Mouse (Mus musculus): ENCODE measurements around the gene Lpar4.

Lpar4 gene

DNA sequence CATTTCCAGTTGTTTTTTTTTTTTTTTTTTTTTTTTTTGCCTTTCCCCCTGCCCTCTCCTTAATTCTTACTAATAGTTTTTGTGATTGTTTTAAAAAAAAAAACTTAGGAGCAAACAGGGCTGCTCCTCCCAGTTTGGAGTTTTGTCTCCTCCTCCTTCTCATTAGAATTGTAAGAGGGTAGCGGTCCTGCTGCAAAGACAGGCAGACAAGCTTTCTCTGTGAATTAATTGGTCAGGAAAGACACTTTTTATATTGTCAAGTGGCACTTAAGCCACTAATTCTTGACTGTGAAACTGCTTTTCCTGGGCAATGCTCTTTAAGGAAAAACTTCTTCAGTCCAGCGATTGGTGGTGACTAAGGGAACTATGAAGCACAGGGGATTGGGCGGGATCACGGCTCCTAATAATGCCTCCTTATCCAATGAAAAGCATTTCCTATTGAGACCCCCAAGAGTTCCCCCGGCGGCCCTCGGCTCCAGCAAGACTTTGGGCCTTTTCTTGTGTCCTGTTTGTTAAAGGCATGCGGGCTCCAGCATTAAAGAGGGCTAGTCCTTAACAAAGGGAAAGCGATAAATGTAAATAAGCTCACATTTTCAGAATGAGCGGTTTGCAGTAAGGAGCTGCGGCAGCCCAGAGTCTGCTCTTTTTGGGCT is at the start of gene Lpar4:
Gene Lpar4, plus strand, starts transcription at position 451 of the 653 bp plus-strand sequence.
- peak; percentile 69 for DNase-seq (ENCODE audit: low spot score)

DNA sequence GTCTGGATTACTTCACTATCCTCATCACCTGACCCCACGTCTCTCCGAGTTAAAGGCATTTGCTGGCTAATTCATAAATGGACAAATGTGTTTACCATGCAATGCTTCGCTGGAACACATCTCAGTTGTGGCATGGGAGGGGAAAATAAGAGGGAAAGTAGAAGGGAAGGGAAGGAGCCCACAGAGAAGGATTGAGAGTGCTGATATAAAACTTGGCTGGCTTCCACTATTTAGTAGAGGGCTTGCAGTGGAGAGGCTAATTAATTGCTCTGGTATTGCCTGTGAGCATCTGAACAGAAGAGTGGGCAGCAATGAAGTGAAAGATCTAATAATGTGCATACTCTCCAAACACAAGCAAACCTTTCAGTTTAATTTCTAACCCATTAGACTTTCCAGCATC is 49.0 kb upstream of the Lpar4 start:
- no peak for DNase-seq (ENCODE audit: low spot score)

- no peak for DNase-seq (ENCODE audit: low spot score)
Observed at GRCm38 (mm10) chrX:106871894-106872293, 48.5 kb upstream of the Lpar4 start.

GRCm38 (mm10) chrX:106872315-106872714 is 48.1 kb upstream of the Lpar4 start:
- DNase-seq (ENCODE audit: low spot score) = no peak

- no peak for DNase-seq (ENCODE audit: low spot score)
Observed at GRCm38 (mm10) chrX:106897707-106898275, 22.6 kb upstream of the Lpar4 start.

DNA sequence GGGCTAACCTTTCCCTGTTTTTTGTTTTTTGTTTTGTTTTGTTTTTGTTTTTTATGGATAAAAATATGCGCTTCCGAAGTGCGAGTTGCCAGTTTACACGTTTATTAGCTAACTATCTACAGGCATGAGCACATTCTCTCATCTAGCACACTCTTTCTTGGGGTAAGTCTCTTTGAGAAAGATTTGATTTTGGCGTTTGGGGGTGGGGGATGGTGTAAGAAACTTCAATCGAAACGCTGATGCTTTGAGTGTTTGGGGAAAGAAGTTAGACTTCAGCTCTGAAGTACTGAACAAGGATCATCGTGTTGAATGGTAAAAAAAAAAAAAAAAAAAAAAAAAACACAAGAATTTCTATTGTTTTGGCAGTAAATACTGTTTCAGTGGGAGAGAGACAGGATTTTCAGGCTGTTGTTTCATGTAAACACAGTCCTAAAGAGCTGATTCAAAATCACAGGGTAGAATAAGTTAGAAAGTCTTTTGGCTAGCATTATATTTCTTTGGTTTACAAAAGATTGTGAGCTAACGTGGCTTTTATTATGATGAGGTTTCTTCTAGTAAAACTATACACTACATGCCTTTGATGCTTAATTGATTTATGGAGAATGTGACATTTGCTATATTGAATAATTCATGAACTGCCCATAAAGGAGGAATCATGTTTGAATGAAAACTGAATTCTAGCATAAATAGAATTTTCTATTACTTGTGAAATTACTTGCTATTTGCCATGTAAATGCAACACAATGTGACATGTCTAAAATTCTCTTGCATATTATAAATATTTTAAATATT is 599 bp downstream of the Lpar4 start:
- peak; percentile 5 for DNase-seq (ENCODE audit: low spot score)

DNA sequence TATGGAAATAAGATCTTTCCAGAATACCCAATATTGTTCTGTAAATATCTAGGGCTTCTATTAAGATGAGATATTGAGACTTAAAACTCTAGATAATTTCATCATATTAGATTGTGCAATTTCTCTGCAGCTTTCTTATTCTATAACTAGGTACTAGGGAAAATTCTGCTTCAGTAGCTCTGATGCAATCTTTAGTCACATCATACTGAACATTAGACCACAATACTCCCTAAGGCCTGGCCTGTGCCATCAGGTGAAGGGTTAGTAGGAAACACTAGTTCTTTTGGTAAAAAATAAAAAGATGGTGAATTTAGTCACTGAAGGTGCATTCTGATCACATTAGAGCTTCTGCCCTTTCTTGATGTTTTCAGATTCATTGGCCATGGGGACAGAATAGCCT is 4.1 kb downstream of the Lpar4 start:
- DNase-seq (ENCODE audit: low spot score) = no peak

DNA sequence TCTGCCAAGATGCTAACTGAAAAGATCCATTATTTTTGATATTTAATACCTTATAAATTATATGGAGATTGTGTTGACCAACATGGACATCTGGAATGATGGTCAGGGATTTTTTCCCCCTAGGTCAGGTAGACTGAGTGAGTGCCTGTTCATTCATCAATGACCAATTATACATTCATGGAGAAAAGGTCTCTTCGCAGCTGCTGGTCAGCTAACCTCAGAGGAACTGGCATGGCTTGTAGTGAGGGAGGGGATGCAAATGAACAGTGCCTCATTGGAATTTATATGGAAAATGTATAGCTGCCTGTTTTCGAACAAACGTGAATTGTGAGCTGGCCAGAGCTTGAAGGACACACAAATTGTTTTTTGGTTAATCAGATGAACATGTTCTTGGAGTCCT is 18.9 kb downstream of the Lpar4 start:
- no peak for DNase-seq (ENCODE audit: low spot score)

- DNase-seq (ENCODE audit: low spot score) = no peak
Observed at GRCm38 (mm10) chrX:106950558-106950957, 30.1 kb downstream of the Lpar4 start.

DNA sequence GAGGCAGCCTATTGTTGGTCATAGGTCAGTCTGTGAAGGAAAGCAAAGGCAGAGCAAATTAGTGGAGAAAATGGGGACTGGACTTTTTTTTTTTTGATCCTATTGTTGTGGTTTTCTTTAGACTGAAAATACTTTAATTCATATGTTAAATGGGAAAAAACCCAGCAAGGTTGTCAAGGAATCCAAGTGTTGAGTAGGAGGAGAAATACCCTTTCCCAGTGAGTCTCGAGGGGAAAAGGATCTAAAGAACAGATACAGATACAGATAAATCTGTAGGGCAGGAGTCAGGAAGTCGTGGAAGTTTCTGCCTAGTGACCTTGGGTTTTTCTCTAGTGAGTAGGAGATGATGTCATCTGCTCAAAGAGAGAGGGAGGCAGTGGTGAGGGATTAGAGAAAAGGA is 30.6 kb downstream of the Lpar4 start:
- no peak for DNase-seq (ENCODE audit: low spot score)

DNA sequence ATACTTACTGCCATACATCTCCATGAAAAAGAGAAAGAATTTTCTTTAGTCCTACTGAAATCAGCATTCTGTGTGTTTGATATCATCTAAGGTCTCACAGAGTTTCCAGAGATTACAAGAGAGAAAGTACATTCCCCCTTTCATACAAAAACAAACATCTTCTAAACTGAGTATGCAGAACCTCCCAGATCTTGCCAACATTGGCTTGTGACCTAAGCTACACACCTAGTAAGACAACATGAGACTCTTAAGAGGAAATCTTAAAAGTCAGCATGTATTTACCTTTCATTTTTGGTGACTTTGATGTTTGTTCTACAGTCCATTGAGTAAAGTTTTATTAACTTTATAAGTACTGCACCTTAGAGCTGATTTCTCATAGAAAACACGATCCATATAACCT is 33.4 kb downstream of the Lpar4 start:
- no peak for DNase-seq (ENCODE audit: low spot score)

DNA sequence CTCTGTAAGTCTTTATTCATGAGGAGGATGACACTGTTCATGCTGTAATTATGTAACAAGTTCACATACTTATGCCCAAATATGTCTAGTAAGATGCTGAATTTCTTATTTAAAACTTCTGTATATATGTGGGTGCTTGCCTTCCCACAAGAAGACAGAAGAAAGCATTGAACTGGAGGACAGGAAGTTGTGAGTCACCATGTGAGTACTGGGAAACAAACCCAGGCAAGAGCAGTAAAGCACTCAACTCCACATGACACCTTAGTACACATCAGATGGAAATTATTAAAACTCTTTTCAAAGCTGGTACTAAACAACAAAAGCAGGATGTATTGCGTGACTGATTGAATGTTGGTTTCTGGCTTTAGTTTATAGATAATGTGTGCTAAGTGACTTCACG is 41.8 kb downstream of the Lpar4 start:
- no peak for DNase-seq (ENCODE audit: low spot score)

DNA sequence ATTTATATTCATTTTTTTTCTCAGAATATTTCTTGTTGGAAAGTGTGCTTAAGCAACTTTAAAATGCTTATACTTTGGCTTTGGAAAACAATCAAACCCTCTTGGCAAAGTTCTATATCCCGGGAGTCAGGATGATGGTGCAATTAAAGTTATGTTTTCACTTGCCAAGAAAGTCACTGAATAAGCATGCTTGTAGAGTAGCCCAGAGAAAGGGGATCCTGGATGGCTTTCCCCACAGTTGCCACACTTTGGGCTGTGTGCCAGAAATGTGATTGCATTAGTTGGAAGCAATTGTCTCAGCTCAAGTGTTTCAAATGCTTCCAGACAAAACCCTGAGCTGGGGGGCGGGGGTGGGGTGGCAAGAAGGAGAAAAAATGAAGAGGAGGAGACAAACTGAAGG is 43.9 kb downstream of the Lpar4 start:
- DNase-seq (ENCODE audit: low spot score) = no peak
